Mouse (Mus musculus): ENCODE results near the gene Rbck1.

DNA sequence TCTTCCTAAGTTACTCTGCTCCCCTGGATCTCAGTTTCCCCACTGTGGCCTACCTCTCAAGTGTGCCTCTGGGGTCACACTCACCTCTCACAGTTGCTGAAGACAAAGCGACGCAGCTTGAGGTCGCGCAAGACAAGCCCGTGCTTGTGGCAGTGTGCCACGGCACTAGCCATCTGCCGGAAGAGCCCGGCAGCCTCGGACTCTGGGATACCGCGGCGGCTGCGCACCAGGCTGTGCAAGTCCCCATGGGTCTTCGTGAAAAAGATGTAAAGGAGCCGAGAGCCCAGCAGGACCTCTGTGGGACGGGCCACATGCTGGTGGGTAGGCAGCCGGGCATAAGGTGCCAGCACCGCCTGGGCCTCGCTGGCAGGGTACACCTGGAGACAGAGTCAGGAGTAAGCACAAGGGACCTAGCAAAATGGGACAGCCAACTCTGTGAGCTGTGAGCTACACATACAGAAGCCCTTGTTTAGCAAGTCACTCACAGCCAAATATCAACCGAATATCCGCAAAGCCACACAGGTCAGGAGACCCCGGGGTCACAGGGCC, 7.3 kb upstream of the Rbck1 start:
- TF ChIP-seq POLR2A (IDR thresholded peaks at IDR 0.05; ENCODE audit: control insufficient read depth, extremely low read depth, insufficient read depth, low read length, poor library complexity) (no peak), CTCF (IDR thresholded peaks at IDR 0.05; ENCODE audit: borderline replicate concordance, control insufficient read depth, extremely low read depth, insufficient read depth, low read length, poor library complexity) (no peak)

Measured in thymus, adult 2 months (tissue).